Mouse (Mus musculus) myocyte (in vitro differentiated cells): ENCODE measurements around the gene Zfp37.

ENCODE experiments used
- CEBPB ChIP-seq: IDR thresholded peaks from 2 replicates; pipeline ENCODE4 v1.6.1; 2011; ENCODE audit warnings: mild to moderate bottlenecking, moderate library complexity; ENCODE audit not compliant: poor library complexity, insufficient read depth, severe bottlenecking
- E2F4 ChIP-seq: IDR thresholded peaks from one replicate; pipeline ENCODE4 v1.6.1; 2011; ENCODE audit warnings: mild to moderate bottlenecking, control low read depth, moderate library complexity; ENCODE audit not compliant: insufficient read depth
- MAX ChIP-seq: IDR thresholded peaks from one replicate; pipeline ENCODE4 v1.6.1; 2011; ENCODE audit warnings: low read depth, mild to moderate bottlenecking, control low read depth
- MYOD1 ChIP-seq, 3 experiments: IDR thresholded peaks; one replicate each; pipeline ENCODE4 v1.6.1; 2011; ENCODE audit warnings: control low read depth in 2 of 3, low read depth in 2 of 3, mild to moderate bottlenecking in 2 of 3, moderate library complexity in 1 of 3; ENCODE audit not compliant: insufficient read length in 2 of 3, control insufficient read depth in 1 of 3
- MYOG ChIP-seq, 3 experiments: IDR thresholded peaks; one replicate each; pipeline ENCODE4 v1.6.1; 2011; ENCODE audit warnings: control low read depth in 2 of 3, low read depth in 2 of 3, mild to moderate bottlenecking in 2 of 3; ENCODE audit not compliant: insufficient read length in 2 of 3, control insufficient read depth in 1 of 3, insufficient read depth in 1 of 3
- POLR2A ChIP-seq: IDR thresholded peaks from one replicate; pipeline ENCODE4 v1.6.1; 2011; ENCODE audit warnings: low read depth, mild to moderate bottlenecking, control low read depth, moderate library complexity; ENCODE audit not compliant: insufficient read length
- POLR2AphosphoS2 ChIP-seq: IDR thresholded peaks from one replicate; pipeline ENCODE4 v1.6.1; 2011; ENCODE audit warnings: low read depth, control low read depth; ENCODE audit not compliant: insufficient read length
- REST ChIP-seq: IDR thresholded peaks from one replicate; pipeline ENCODE4 v1.6.1; 2011; ENCODE audit warnings: mild to moderate bottlenecking, control low read depth, moderate library complexity; ENCODE audit not compliant: insufficient read depth, insufficient read length
- SRF ChIP-seq: IDR thresholded peaks from one replicate; pipeline ENCODE4 v1.6.1; 2011; ENCODE audit warnings: low read depth; ENCODE audit not compliant: control insufficient read depth, insufficient read length
- TCF12 ChIP-seq: IDR thresholded peaks from one replicate; pipeline ENCODE4 v1.6.1; 2011; ENCODE audit warnings: mild to moderate bottlenecking, control low read depth; ENCODE audit not compliant: poor library complexity, insufficient read depth, severe bottlenecking
- TCF3 ChIP-seq: IDR thresholded peaks from one replicate; pipeline ENCODE4 v1.6.1; 2011; ENCODE audit warnings: low read depth, control low read depth; ENCODE audit not compliant: insufficient read length
- USF1 ChIP-seq: IDR thresholded peaks from one replicate; pipeline ENCODE4 v1.6.1; 2011; ENCODE audit warnings: low read depth, mild to moderate bottlenecking, control low read depth, moderate library complexity

GRCm38 (mm10) chr4:62229448-62229847, 1.4 kb downstream of the Zfp37 start:
- TF ChIP-seq POLR2A (no peak), MAX (no peak), MYOD1 (IDR thresholded peaks at IDR 0.05; ENCODE audit: control insufficient read depth in 1 of 3, insufficient read length in 2 of 3, low read depth in 2 of 3) (no peak), USF1 (no peak), E2F4 (no peak), MYOG (IDR thresholded peaks at IDR 0.05; ENCODE audit: control insufficient read depth in 1 of 3, insufficient read depth in 1 of 3, insufficient read length in 2 of 3, low read depth in 2 of 3) (no peak), REST (no peak), TCF12 (no peak), POLR2AphosphoS2 (no peak), CEBPB (no peak), TCF3 (no peak), SRF (no peak)
